Mouse (Mus musculus): ENCODE data around the gene Cd44. TPM values are rescaled to one million over a fixed set of nuclear protein-coding genes. Genes with fewer than 3 reads are reported as not detected.

The Cd44 gene
- polyA plus RNA-seq, 2 experiments from 2014 or later: 78.7 to 86.7 TPM

- no peak for ATAC-seq
These were observed 33.0 kb downstream of the Cd44 start for GRCm38 (mm10) chr2:102868444-102868843.

GRCm38 (mm10) chr2:102867396-102868088 is 33.9 kb downstream of the Cd44 start:
- peak; percentile 75 for ATAC-seq

GRCm38 (mm10) chr2:102866594-102866993 is 34.9 kb downstream of the Cd44 start:
- no peak for ATAC-seq

- ATAC-seq: no peak
These were observed 36.1 kb downstream of the Cd44 start for GRCm38 (mm10) chr2:102865354-102865752.

GRCm38 (mm10) chr2:102864695-102865353 is 36.6 kb downstream of the Cd44 start:
- no peak for ATAC-seq

GRCm38 (mm10) chr2:102864036-102864435 is 37.4 kb downstream of the Cd44 start:
- no peak for ATAC-seq

GRCm38 (mm10) chr2:102863583-102863982 is 37.9 kb downstream of the Cd44 start:
- no peak for ATAC-seq

GRCm38 (mm10) chr2:102862706-102863105 is 38.8 kb downstream of the Cd44 start:
- ATAC-seq: no peak

GRCm38 (mm10) chr2:102858271-102858670 is 43.2 kb downstream of the Cd44 start:
- no peak for ATAC-seq

GRCm38 (mm10) chr2:102853297-102853696 is 48.2 kb downstream of the Cd44 start:
- ATAC-seq: peak; percentile 44

- peak; percentile 21 for ATAC-seq
These were observed 49.5 kb downstream of the Cd44 start for GRCm38 (mm10) chr2:102851936-102852477.

- ATAC-seq: no peak
These were observed 51.4 kb downstream of the Cd44 start for GRCm38 (mm10) chr2:102850026-102850425.

GRCm38 (mm10) chr2:102848811-102849433 is 52.5 kb downstream of the Cd44 start:
- ATAC-seq: peak; percentile 84

GRCm38 (mm10) chr2:102841231-102841630 is 60.2 kb downstream of the Cd44 start:
- ATAC-seq: no peak

- no peak for ATAC-seq
These were observed 63.3 kb downstream of the Cd44 start for GRCm38 (mm10) chr2:102838179-102838578.

- peak; percentile 69 for ATAC-seq
These were observed 69.9 kb downstream of the Cd44 start for GRCm38 (mm10) chr2:102831547-102831946.

GRCm38 (mm10) chr2:102829201-102829600 is 72.3 kb downstream of the Cd44 start:
- ATAC-seq: peak; percentile 59

- ATAC-seq: no peak
These were observed 73.1 kb downstream of the Cd44 start for GRCm38 (mm10) chr2:102828381-102828780.

- ATAC-seq: no peak
These were observed 73.6 kb downstream of the Cd44 start for GRCm38 (mm10) chr2:102827841-102828240.

- no peak for ATAC-seq
These were observed 75.4 kb downstream of the Cd44 start for GRCm38 (mm10) chr2:102825961-102826633.

GRCm38 (mm10) chr2:102822036-102822435 is 79.4 kb downstream of the Cd44 start:
- ATAC-seq: no peak

- no peak for ATAC-seq
These were observed 80.7 kb downstream of the Cd44 start for GRCm38 (mm10) chr2:102820790-102821189.

- no peak for ATAC-seq
These were observed 81.2 kb downstream of the Cd44 start for GRCm38 (mm10) chr2:102820225-102820711.

Data from activated CD4-positive, CD25-positive, alpha-beta regulatory T cell, adult 4 months (primary cell).